Mouse (Mus musculus) frontal cortex, postnatal 14 days (tissue): ENCODE measurements around the gene Gucy2g.
"Not testable (repeated sequence)": the region's sequence is repeated elsewhere in the genome, so short reads cannot be mapped to it uniquely, and the experiment has no call there.

Experiments used
- DNase-seq, 2 experiments: peaks; one replicate each; pipeline ENCODE4 v3.0.0; 2022; ENCODE audit warnings: low spot score in 2 of 2

The Gucy2g gene

DNA sequence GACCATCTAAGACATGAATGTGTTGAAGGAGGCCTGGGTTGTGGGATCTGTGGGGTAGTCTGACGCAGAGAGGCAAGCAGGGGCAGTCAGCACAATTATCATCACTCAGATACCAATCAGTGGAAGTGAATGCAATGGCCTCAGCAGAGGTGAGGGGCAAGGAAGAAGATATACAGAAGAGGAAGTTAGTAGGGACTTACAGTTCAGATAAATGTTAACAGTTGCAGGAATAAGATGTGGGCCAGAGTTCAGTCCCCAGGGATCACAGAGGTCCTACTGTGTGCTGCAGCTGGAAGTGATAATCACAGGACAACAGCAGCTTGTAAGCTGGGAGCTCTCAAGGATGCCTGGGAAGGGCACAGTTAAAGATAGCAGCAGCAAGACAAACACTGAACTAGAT is 76.9 kb downstream of the Gucy2g start:
- no peak for DNase-seq

DNA sequence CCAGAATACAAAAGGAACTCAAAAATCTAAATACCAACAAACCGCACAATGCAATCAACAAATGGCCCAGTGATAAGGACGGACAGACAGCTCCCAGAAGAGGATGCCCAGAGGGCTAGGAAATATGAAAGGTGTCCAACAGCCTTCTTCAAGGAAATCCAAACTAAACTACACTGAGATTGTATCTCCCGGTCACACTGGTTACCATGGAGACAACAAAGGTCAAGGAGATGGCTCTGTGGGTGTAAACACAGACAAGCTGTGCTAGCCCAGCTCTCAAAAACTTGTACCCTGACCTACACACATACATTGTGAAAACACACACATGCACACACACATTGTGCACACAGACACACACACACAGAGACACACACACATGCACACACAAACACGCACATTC is 78.8 kb downstream of the Gucy2g start:
- DNase-seq: no peak

DNA sequence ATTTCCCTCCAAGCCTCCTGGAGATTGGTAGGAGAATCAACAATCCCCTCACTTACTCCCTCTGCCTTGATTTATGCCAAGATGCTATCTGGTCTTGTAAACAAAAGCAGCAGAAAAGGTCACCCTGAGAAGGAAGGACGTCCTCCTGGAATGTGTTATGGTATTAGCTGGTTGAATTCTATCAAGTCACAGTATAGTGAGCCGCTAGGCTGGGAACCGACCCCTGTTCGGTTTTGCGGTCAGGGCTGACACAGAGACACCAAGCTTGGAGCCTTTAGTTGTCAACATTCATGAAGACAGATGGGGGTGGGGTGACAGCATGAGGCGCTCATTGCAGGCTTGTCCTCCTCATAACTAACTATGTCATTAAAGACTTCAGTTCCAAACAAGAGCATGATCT is 81.2 kb downstream of the Gucy2g start:
- DNase-seq: no peak

DNA sequence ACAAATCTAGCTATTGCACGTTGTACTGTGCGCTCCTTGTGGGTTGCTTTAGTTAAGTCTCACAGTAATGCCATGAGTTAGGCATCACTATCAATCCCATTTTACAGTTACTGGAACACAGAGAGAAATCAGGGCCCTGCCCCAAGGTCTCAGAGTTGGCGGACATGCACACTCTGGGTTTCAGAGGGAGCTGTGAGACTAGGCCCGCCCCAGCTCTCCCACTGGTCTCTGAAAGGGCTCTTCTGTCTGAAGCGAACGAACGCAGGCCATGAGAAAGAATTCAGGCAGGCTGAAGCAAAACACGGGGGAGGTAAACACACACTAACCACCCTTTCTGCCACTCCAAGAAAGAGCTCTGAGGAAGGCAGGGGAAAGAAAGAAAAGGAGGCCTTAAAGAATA is 82.4 kb downstream of the Gucy2g start:
- no peak for DNase-seq

DNA sequence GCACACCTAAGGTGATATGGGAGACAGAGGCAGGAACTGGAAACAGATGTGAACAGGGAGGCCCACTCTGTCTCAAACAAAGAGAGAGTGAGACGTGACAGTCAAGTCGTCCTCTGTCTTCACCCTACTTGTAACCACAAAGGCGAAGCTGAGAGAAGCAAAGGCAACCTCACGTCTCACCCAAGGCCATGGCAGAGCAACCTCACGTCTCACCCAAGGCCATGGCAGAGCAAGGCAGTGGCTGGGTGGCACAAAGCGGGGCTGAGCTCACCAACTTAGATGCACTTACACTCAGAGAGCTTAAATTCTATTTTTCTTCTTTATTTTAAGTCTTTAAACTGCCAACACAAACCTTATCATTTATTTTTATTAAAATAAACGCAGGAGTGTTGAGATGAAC is 84.0 kb downstream of the Gucy2g start:
- DNase-seq: no peak

DNA sequence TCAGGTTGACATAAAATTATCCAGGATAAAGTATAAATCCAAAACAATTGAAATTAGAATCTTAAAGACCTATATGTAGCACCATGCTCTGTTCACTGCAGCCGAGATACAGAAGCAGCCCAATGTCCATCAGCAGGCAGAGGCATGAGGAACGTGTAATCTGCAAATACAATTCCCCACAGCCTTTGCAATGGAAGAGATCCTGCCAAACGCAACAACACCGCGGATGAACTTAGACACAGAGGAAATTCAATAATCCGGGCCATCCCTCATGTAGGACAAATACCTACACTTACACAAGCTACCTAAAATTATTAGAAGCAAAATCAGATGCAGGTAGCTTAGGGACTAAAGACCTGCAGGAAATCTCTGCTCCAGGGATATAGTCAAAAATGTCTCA is 88.1 kb downstream of the Gucy2g start:
- DNase-seq: no peak

DNA sequence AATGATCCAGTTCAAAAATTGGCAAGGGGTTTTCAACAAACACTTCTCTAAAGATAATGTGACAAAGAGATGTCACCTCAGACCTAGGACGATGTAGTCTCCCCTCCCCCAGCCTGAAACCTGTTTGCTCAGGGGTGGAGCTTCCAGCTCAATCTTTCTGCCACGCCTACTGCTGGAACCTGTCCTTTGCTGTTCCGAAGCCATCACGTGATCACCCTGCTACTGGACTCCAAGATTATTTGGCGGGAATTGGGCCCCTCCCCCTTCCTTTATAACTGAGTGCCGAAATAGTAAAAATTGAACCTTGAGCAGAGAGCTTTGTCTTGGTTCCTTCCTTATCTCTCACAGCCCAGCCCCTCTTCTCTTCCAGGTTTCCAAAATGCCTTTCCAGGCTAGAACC is 88.8 kb downstream of the Gucy2g start:
- not testable (repeated sequence) for DNase-seq

DNA sequence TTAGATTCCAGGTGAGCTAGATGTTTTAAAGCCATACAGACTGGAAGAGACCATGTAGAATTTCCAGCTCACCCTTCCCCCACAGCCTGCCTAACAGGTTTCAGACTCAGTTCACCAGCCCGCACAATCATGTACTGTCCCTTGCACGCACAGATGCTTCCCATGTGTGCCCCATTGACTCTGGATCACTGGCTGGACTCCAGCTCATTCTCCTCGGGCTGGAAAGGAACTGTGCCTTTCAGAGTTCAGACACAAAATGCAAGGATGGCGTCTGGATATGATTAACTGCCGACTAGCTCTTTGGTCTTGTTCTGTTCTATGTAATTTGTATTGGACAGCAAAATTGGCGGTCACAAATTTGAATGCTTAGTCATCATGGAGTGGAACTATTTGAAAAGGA is 91.4 kb downstream of the Gucy2g start:
- DNase-seq: no peak

DNA sequence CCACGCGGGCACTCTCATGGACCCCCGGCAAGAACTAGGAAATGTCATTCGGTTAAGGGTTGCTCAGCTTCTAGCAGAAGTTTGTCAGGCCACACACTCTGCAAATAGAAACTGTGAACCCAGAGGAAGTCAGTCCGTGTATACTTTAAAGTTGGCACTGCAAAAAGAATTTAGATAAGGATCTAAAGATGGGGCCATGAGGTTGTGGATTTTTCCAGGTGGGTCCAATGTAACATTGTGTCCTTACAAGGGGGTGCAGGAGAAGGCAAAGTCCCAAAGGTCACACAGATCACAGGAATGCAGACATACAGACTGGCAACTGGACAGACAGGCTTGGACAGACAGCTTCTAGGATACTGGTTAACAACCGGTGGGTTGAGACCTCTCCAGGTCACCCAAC is 92.9 kb downstream of the Gucy2g start:
- DNase-seq: no peak
